Comparison of ENCODE assay signal across 8 mouse cellular contexts in the genomic region with DNA sequence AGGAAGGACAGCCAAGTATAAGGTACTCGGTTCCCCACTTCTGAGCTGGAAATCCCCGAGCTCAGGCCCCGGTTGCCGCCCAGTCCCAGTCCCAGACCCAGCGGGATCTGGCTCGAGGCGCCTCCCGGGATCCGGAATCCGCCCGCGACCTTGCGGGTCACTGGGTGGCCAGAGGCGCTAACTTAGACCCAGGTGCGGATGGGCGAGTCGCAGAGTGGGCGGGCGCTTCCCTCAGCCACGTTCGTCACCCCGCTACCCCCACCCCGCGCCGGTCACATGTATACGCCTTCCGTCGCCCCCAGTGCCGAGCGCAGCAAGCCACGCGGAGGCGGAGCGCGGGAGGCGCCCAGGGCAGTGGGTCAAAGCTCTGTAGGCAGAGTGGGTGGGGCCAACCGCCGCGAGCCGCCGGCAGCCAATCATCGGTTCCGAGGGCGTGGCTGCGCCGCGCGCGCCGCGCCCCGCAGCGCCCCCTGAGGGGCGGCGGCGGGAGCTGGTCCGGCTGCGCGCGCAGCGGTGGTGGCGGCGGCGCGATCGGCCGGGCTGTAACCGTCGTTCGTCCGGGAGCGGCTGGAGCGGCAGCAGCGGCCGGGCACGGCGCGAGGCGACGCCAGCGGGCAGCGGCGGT. TPM values are rescaled to one million over a fixed set of nuclear protein-coding genes. Genes with fewer than 3 reads are reported as not detected.
DNase-seq lines count a peak whose midpoint lies in the region; ATAC-seq lines count a peak whose summit lies in the region.

No protein-coding gene starts in this region.

- H3K9ac ChIP-seq in hindbrain, embryonic 14.5 days: peak overlapping the region; percentile 85

- H3K4me1 ChIP-seq in hindbrain, embryonic 14.5 days (replicated peaks; ENCODE audit: control insufficient read depth, insufficient read depth, low read length): peaks cover 17% of the 10 kb centered on the region

- no peaks in the 10 kb centered on the region for H3K36me3 ChIP-seq in hindbrain, embryonic 14.5 days (replicated peaks; ENCODE audit: control insufficient read depth, insufficient read depth)

- no peaks in the 10 kb centered on the region for H3K9me3 ChIP-seq in hindbrain, embryonic 14.5 days (ENCODE audit: control insufficient read depth, low read length)

- under 1% methylated on average over 77 of the region's 83 CpGs for WGBS in hindbrain, embryonic 14.5 days

- H3K4me2 ChIP-seq in hindbrain, embryonic 14.5 days (replicated peaks): peak overlapping the region; percentile 85

- H3K4me3 ChIP-seq in hindbrain, embryonic 14.5 days (replicated peaks; ENCODE audit: low read length): peak overlapping the region; percentile 80

- no peaks in the 10 kb centered on the region for H3K27me3 ChIP-seq in hindbrain, embryonic 14.5 days (ENCODE audit: control insufficient read depth, insufficient read depth, low read length)

- peak; percentile 98 for DNase-seq in NIH3T3 (ENCODE audit: low read depth)
- DNase-seq in cerebellum, postnatal 10 days: peak; percentile 94 to 97
- DNase-seq in frontal cortex, postnatal 14 days (ENCODE audit: low spot score in 2 of 2): peak; percentile 84 to 89
- DNase-seq in hindbrain, embryonic 14.5 days (ENCODE audit: low spot score): peak; percentile 91
- peak; percentile 91 to 93 for DNase-seq in layer of hippocampus, postnatal 36 days
- DNase-seq in lung, postnatal 36 days: peak; percentile 99
- DNase-seq in retina, postnatal 1 day: peak; percentile 97
- DNase-seq in urinary bladder, adult 18-20 months (ENCODE audit: low spot score in 2 of 2): peak; percentile 91 to 97

- peak overlapping the region; percentile 94 for H3K27ac ChIP-seq in hindbrain, embryonic 14.5 days

- ATAC-seq in hindbrain, embryonic 14.5 days (ENCODE audit: low FRiP score): peak; percentile 93

RNA-seq across cellular contexts. Expression of gene Ptp4a2, which starts 8.8 kb away (rescaled TPM):
- 199 and 211 TPM in 2 replicates for polyA plus RNA-seq in hindbrain, embryonic 14.5 days (2014; fragmentation: Nextera tagmentation; extraction: Ambion mirVana)
- total RNA-seq in layer of hippocampus, postnatal 36 days (2021): 100 to 1,000 TPM; 139 to 141 TPM

Comparison
In these comparisons a context has a peak if more than half of its experiments do, and no peak if none do; other contexts are left out.
1. Peak in every context shown above with its lines: DNase-seq, ATAC-seq, H3K4me3 ChIP-seq and H3K27ac ChIP-seq.